Mouse (Mus musculus): Measurements from ENCODE around the gene Arf4. TPM values are rescaled to one million over a fixed set of nuclear protein-coding genes. Genes with fewer than 3 reads are reported as not detected.

Gene Arf4
- 232 TPM for polyA plus RNA-seq (2017; shearing (Covaris generic))

GRCm38 (mm10) chr14:26637851-26638707, at the start of gene Arf4:
Arf4 (plus strand) TSS chr14:26638074.

GRCm38 (mm10) chr14:26669292-26670073, 31.6 kb downstream of the Arf4 start, which contains the start of gene Pde12:
Pde12 (minus strand) TSS chr14:26669883.

GRCm38 (mm10) chr14:26692974-26693373, 55.1 kb downstream of the Arf4 start, which contains the start of gene Dnah12:
Dnah12 (plus strand) TSS chr14:26693274.

Other genes with a start within 250 kb of the Arf4 start
- 49.4 TPM for gene Slmap, start 103.1 kb upstream of the Arf4 start, polyA plus RNA-seq (2017; shearing (Covaris generic))
- gene Dennd6a, start 64.2 kb upstream of the Arf4 start, polyA plus RNA-seq (2017; shearing (Covaris generic)): 24.8 TPM
- gene Pde12, start 31.8 kb downstream of the Arf4 start, polyA plus RNA-seq (2017; shearing (Covaris generic)): 14.8 TPM
- 0.06 TPM for gene Dnah12, start 55.2 kb downstream of the Arf4 start, polyA plus RNA-seq (2017; shearing (Covaris generic))